Mouse (Mus musculus) regulatory T cell (primary cell): ENCODE results near the gene Tpcn1.

Experiments used
- in situ Hi-C: fragments of 300-600 bp; cut with MboI, MseI; formaldehyde crosslinking; loops from one replicate; pipeline ENCODE4 v1.15.1; 2025; ENCODE audit warnings: high pct_unique_total_duplicates

Gene Tpcn1

DNA sequence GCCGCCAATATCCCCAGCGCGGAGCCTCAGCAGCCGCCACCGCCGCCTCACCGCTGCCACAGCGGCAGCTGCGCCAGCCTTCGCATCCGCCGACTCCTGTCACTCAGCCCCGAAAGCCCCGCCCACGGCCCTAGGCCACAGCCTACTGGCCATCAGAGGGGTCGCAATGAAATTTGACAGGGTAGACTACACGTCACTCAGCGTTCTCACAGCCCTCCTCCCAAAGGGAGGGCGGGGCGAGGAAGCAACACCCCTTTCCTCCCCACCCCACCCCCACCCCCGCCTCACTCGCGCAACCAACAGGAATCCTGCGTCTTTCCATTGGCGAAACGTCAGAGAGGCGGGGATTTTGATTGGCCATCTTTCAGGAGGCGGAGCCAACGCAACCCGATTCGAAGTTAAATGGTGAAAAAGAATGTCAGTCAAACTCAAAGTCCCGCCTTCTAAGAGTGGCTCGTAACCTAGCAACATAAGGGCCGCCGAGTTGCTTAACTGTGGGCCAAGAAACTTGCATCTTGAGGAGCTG is at the start of gene Tpcn1, which contains the start of gene Iqcd:
Gene Tpcn1 (minus strand): TSS at position 105 of the 526 bp plus-strand sequence.
Gene Iqcd (plus strand): TSS at position 448 of the 526 bp plus-strand sequence.
- in situ Hi-C loops = loop anchor here (10.0 kb wide), 1 partner anchor 74 kb away; the partner anchor contains the start of gene Slc8b1

DNA sequence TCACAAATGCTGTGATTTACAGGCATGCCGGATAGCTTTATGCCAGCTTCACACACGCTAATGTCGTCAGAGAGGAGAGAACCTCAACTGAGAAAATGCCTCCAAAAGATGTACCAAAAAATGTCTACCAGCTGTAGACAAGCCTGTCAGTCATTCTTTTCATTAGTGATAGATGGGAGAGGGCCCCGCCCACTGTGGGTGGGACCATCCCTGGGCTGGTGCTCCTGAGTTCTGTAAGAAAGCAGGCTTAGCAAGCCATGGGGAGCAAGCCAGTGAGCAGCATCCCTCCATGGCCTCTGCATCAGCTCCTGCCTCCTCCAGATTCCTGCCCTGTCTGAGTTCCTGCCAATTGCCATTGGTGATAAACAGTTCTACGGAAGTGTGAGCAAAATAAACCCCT is 47.2 kb upstream of the Tpcn1 start:
- in situ Hi-C loops = no loop called here

DNA sequence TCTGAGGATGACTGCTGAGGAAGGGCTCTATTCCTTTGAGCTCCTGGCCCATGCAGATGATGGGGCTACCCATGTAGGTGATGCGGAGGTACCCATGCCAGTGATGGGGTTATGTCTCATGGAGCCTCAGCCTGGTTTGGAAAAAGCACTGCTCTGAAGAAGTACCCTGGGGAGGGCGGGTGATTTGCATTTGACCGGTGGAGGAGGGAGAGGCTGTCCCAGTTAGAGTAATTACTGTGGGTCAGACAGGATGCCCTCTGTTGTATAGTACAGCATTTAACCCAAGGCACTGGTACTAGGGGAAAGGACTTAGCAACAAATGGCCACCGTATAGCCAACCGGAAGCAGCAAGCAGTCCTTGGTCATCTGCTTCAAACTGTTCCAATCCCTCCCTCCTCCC is 46.4 kb upstream of the Tpcn1 start:
- in situ Hi-C loops = no loop called here

DNA sequence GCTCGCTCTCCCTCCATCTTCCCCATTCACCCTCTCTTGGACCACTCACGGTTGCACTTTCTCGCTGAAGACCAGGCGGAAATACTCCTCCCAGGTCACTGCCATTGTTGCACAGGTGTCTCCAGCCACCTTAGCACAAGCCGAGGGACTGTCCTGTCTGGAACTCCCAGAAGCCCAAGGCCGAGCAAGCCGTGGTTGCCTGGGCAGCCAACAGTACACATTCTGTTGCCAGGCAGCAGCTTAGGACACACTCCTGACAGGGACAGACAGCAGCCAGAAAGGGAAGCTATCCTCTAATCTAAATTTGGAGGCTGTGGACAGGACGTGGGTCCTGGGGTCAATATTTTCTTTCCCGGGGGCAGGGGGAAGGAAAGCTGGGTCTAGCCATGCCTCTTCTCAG is 45.7 kb upstream of the Tpcn1 start, which contains the start of gene Cfap73:
Gene Cfap73 (minus strand): TSS at position 105 of the 400 bp plus-strand sequence.
- in situ Hi-C loops = no loop called here

DNA sequence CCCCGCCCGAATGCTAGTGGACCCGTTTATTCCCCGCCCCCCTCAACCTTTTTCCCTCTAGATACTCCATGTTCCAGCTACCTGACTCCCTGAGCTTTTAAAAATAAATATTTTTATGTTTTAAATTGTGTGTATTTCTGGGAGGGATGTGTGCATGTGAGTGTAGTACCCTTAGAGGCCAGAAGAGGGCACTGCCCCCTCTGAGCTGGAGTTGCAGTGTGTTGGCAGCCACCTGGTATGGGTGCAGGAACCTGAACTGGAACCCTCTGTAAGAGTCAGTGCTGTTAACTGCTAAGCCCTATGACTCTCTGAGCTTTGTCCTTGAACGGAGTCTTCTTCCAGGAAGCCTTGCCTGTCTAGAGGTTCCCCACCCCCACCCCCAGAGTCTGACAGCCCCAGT is 43.4 kb upstream of the Tpcn1 start:
- in situ Hi-C loops = no loop called here

DNA sequence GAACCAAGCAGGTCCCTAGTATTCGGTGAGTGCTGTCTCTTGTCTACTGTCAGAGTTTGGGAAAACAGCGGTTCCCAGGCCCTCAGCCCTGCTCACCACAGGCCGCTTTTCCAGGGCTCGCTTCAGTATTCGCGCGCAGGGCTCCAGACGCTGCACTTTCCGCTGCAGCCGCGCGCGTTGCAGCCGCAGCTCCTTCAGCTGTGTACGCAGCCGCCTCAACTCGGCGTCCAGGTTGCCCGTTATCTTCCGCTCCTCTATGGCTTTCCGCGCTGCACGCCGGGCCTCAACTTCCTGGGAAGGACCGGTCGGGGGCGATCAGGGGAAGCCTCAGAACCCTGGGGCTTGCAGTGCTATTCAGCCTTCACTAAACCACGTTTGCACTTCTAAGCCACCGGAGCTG is 42.7 kb upstream of the Tpcn1 start:
- in situ Hi-C loops = no loop called here

DNA sequence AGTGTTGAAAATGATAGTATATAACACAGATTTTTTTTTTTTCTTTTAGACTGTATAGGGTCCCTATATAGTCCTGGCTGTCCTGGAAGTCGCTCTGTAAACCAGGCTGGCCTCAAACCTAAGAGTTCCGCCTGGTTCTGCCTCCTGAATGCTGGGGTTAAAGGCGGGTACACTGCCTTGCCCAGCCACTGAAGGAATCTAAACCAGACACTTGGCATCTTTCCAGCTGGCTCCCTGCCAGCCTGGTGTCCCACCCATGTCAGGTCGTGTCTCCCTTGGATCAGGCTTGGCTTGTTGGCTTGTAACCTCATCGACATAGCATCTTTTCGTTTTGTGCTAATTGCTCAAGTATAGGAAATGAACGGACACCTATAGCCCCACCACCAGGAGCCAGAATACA is 40.2 kb upstream of the Tpcn1 start:
- in situ Hi-C loops = no loop called here

DNA sequence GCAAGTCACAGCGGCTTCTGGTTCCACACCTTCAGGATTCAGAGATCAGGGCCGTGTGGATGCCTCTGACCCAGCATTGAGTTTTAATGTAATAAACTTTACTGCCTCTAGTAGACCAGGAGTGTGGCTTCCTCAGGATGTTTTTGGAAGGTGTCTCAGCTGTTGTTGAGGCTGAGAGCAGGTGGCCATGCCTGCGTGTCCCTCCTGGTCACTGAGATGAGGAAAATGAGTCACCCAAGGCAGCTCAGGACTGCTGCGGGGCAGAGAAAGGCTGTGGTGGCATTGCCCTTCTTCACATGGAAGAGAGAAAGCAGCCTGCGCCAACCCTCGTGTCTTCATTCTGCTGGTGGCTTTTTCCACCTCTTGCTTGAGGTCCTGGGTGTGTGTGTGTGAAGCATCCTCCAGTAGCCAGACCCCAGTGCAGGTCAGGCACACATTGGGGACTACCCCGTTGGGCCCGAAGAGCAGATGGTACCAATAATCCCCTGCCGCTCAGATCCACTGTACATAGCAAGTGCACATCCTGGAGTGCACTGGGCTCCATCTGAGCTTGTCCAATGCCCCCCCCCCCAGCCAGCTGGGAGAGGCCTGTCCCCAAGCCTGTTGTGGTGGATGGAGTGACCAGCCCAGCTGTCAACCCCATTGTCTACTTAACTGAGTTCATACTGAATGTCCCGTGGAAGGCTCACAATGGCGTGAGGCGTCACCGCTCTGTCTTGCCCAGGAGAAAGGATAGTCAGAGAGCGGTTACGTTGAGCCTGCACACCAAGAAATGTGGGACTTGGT is 39.2 kb upstream of the Tpcn1 start:
- in situ Hi-C loops = no loop called here

DNA sequence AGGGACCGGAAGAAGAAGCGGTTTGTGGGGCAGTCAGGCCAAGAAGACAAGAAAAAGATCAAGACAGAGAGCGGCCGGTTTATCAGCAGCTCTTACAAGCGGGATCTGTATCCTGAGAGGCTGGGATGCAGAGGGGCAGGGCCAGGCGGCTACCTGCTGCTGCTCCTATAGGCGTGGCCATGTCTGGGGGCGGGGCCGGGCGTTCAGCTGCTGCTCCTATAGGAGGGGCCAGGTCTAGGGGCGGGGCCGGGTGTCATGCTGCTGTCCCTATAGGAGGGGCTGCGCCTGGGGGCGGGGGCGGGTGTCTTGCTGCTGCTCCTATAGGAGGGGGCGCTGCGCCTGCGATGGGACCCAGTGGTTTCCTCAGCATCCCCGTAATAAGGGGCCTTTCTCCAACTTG is 37.9 kb upstream of the Tpcn1 start:
- in situ Hi-C loops = no loop called here

DNA sequence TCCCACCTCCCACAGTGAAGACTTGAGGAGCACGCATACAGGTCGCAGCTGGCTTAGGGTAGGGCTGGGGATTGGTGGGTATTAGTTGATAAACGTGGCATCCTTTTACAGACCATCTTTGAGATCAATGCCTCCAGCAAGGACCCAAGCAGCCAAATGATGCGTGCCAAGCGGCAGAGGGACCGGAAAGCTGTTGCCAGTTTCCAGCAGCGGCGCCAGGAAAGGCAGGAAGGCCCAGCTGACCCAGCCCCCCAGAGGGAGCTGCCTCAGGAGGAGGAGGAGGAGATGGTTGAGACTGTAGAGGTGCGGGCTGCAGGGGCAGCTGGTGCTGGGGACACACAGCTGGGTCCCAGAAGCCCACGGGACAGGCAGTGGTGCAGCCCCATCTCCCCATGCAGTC is 36.0 kb upstream of the Tpcn1 start:
- in situ Hi-C loops = loop anchor here (5.0 kb wide), 2 partner anchors 38 to 88 kb away; partner anchors contain the start of gene Dtx1

DNA sequence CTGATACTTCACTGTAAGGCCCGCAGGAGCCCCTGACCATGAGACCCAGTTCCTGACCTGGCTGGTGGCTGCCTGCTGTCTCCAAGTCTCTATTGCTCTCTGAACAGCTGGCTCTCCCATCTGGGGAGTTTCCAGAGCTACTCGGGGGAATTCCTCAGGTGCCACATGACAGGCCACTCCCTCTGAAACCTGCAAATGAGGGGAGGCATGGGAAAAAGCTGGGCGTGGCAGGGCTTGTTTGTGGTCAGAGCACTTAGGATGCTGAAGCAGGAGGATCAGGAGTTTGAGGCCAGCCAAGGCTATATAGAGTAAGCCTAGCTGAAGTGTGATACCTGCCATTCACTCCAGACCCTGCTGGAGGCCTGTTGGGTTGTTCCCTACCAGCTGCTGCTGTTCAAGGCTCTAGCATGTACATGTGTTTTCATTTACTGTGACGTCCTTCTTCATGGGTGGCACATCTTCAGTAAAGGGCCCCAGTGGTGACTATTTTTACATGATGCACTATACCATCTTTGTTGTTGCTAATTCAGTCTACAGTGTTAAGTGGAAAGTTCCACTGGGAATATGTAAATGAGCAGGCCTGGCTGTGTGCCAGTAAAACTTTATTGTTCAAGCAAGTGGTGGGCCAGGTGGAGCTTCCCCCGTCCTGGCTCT is 33.9 kb upstream of the Tpcn1 start:
- in situ Hi-C loops = loop anchor here (5.0 kb wide), 2 partner anchors 40 to 90 kb away; partner anchors contain the start of gene Dtx1

DNA sequence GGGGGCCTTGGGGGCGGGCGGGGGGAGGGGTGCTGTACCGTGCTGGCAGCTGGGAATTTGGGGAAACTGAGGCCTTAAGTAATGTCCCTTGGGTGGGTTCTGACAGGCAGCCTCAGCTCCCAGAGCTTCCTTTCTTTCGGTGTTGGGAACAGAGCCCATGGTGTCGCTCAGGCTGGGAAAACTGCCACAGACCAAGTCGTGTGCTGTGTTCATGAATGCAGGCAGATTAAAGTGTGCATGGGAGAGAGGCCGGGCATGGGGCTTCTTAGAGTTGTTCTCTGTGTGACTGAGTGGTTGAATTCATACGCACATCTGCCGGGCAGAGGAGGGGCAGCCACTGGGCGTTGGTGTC is 33.3 kb upstream of the Tpcn1 start:
- in situ Hi-C loops = loop anchor here (5.0 kb wide), 2 partner anchors 40 to 90 kb away; partner anchors contain the start of gene Dtx1

DNA sequence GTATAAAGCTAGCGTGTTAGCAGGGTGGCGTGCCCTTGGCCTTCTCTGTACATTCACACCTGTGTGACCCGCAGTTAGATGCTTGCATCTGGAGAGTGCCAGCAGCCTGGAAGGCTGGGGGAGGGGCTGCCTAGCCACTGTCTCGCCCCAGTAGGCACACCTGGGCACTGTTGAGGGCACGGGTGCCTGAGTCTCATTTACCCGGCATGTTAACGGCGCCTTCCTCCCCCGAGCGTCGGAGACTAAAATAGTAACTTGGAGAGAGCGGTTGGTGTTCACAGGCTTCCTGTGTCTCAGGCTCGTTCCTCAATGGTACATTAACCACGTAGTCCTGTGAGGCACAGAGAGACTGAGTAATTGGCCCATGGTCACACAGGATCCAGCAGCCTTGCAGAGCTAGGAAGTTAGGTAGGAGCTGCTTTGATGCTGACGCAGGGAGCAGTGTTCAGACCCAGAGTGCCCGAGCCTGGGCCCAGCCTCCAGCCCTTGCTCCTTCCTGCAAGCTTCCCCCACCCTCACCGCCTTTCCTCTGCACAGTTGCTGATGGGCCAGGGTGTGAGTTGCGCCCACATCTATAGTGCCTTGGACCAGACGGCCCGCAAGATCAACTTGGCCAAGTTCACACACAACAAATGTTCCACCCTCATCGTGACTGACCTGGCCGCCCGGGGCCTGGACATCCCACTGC is 32.7 kb upstream of the Tpcn1 start:
- in situ Hi-C loops = loop anchor here (5.0 kb wide), 2 partner anchors 41 to 91 kb away; partner anchors contain the start of gene Dtx1

DNA sequence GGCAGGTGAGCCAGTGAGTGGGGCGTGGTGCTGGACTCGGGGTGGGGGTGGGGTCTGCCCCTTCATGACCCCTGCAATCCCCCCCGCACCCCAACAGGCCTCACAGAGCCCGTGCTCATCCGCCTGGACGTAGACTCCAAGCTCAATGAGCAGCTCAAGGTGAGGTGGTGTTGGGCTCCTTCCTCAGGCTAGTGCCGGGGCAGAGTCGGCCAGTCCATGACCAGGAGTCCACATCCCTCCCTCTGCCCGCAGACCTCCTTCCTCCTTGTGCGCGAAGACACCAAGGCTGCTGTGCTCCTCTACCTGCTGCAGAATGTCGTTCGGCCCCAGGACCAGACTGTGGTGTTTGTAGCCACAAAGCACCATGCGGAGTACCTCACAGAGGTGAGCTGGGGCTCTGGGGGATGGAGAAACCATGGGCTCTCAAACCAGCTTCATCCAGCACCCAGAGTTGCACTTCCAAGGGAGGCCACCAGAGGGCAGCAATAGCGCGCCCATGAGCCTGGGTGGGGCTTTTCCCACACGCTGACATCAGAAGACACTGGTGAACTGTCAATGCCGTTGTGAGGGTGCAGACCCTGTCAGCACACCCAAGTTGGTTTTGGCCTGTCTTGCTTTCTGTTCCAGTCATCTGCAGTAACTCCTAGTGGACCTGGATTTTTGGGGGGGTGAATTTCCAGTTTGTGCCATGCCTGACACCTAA is 32.1 kb upstream of the Tpcn1 start:
- in situ Hi-C loops = loop anchor here (5.0 kb wide), 2 partner anchors 42 to 92 kb away; partner anchors contain the start of gene Dtx1

DNA sequence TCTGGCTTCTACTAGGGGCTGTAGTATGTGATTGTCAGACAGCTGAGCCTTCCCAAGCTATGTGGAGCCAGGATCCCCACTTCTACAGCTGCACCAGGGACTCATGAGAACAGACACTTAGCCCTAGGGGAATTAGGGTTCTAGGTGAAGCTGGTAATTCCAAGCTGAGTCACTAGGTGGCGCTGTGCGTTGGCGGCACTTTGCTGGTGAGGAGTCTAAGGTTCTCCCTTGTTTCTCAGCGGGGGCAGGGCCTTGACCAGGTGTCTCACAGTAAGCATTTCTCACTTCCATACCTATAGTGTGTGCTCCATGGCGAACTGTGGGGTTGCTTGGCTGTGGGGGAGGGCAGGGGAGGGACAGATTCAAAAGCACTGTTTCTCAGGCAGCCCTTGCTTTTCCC is 30.7 kb upstream of the Tpcn1 start:
- in situ Hi-C loops = no loop called here

DNA sequence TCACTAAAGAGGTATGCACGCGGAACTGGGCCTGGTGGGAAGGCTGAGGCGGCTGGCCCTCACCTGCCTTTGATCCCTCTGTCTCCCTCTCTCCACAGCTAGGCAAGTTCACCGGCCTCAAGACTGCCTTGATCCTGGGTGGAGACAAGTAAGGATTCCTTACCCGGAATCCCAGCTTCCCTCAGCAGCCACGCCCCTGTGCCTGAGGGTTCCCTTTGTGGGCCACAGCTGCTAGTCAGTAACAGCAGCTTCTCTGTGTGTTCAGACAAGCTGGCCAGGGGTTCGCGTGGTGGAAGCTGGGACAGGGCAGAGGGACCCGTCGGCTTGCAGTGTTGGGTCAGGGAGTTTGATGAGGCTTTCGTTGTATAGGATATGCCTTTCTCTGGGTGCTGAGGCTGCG is 30.3 kb upstream of the Tpcn1 start:
- in situ Hi-C loops = no loop called here

DNA sequence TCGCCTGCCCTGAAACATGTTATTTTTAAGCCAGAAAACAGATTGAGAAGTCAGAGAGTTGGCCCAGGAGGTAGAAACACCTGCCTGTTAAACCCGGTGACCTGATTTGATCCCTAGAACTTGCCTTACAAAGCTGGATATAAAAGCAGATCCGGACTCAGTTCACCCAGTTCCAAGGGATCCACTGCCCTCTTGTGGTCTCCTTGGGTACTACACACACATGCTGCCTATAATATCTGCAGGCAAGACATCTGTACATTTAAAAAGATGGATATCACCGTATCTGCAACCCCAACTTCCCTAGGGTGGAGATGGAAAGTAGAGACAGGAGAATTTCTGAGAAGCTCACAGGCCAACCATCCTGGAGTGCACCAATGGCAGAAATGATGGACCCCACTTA is 27.4 kb upstream of the Tpcn1 start:
- in situ Hi-C loops = no loop called here

DNA sequence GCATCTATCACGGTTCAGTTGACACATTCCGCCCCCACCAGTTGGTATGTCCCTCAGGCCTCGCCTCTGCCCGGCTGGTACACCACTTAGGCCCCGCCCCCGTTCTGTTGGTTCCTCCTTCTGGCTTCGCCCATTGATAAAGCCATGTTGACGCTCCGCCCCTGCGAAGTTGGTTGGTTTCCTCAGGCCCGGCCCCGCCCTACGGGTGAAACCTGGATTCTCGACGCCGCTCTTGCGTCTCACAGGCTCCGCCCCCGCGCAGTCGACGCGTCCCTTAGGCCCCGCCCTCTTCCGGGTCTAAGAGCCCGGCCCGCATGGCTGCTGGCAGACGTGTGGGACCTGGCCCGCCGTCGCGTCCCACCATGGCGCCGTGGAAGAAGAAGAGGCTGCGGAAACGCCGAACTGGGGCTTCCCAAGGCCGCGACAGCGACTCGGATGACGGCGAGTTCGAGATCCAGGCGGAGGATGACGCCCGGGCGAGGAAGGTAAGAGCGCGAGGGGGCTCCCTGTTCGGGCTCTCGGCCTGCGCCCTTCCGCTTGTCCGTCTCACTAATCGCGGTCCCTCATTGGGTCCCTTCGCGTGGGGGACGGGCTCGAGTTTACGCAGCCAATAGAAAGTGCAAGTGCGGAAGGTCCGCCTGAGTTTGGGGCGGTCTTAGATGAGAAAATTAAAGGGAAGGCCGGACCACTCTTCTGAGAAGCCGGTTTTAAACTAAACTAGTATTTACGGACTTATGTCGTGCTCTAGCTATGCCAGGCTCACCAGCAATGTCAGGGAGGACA is 24.5 kb upstream of the Tpcn1 start:
- in situ Hi-C loops = no loop called here

DNA sequence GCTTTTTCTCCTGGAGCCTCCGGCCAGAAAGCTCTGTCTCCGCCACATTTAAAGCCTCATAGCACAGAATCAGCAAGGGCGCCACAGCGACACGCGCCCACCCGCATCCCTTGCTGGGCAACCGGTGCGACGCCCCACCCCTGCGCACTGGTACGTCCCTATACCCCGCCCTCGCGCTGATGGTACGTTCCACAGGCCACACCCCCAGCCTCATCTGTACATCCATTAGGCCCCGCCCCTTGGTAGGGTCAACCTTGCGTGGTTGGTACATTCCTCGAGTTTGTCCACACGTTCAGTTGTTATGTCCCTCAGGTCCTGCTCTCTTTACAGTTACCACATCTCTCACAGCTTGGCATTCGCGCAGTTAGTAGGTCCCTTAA is 24.0 kb upstream of the Tpcn1 start, which contains the start of the genes Rita1 and Ddx54:
Gene Rita1 (minus strand): TSS at position 148 of the 380 bp plus-strand sequence.
Gene Ddx54 (plus strand): TSS at position 298 of the 380 bp plus-strand sequence.
- in situ Hi-C loops = no loop called here

DNA sequence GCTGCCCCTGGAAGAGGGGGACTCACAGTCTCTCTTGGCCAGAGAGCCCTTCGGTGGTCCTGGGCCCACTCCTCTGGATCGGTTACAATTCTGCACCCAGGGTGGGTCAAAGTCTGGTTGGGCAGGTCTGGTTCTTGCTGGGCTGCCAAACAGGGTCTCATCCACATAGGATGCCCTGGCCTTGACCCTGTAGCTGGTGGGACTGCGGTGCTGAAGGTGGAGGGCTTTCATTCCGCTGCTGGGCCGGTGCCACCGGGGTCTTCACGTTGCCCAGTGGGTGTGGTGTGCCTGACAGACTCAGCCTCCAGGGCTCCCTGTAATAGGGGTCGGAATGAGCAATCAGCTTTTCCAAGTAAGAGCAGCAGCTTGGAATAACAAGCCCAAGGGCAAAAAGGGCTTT is 22.9 kb upstream of the Tpcn1 start:
- in situ Hi-C loops = no loop called here
